Mouse (Mus musculus) limb, embryonic 15.5 days (tissue): ENCODE measurements at regions not wholly inside any gene's neighbourhood (a gene's known extent, or its start where the extent isn't known, plus 50 kb on each side); places are given as distances from the start of the nearest gene placed in this dataset.
A peak's percentile ranks its signal among the peaks of the same experiment; 100 is the strongest.

ENCODE experiments used
- ATAC-seq: fragments of 200-750 bp; cut with Nextera tagmentation; 2 replicates; pipeline ENCODE4 v1.8.0; 2017; ENCODE audit warnings: low read depth, moderate TSS enrichment; ENCODE audit not compliant: insufficient number of reproducible peaks, low FRiP score, low TSS enrichment
- H3K27ac ChIP-seq: fragments of 300-500 bp; sonication (generic); 2 replicates; pipeline ENCODE4 v1.5.1; 2015; ENCODE audit warnings: moderate library complexity, mild to moderate bottlenecking, inconsistent platforms
- H3K27me3 ChIP-seq: fragments of 300-500 bp; sonication (generic); 2 replicates; pipeline ENCODE4 v1.6.1; 2015; ENCODE audit warnings: inconsistent platforms
- H3K36me3 ChIP-seq: fragments of 300-500 bp; sonication (generic); 2 replicates; pipeline ENCODE4 v1.6.1; 2015; ENCODE audit warnings: inconsistent platforms
- H3K4me1 ChIP-seq: fragments of 300-500 bp; sonication (generic); 2 replicates; pipeline ENCODE4 v1.6.1; 2015; ENCODE audit warnings: inconsistent platforms
- H3K4me2 ChIP-seq: fragments of 300-500 bp; sonication (generic); 2 replicates; pipeline ENCODE4 v1.6.1; 2015; ENCODE audit warnings: mild to moderate bottlenecking, inconsistent platforms
- H3K4me3 ChIP-seq: fragments of 300-500 bp; sonication (generic); 2 replicates; pipeline ENCODE4 v1.5.1; 2015; ENCODE audit warnings: mild to moderate bottlenecking, inconsistent platforms
- H3K9ac ChIP-seq: fragments of 300-500 bp; sonication (generic); 2 replicates; pipeline ENCODE4 v1.6.1; 2015; ENCODE audit warnings: inconsistent platforms
- H3K9me3 ChIP-seq: fragments of 300-500 bp; sonication (generic); 2 replicates; pipeline ENCODE4 v1.6.1; 2016; ENCODE audit warnings: inconsistent platforms
- WGBS: fragments of 180-500 bp; shearing (Covaris S2); methylation state at CpG from one replicate; pipeline ENCODE4 v1.1.7; 2015; 5-methylcytosine and 5-hydroxymethylcytosine counted together

DNA sequence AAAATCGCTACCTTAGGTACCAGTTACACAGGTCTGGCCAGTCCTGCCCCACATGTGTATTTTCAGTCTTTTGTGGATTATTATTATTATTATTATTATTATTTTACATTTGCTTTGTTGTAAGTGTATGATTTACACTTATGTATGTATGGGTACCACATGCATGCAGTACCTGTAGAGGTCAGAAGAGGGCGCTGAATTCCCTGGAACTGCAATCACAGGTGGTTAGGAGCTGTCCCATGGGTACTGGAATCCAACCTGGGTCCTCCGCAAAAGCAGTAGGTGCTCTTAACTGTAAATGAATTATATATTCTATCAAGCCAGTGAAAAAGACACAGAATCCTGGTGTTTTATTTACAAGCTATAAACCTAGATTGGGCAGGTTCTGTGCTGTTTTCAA, 131.4 kb upstream of the Psmd7 start:
- no peak overlapping the region for H3K27ac ChIP-seq
- H3K9ac ChIP-seq = no peak overlapping the region
- no peak overlapping the region for H3K4me3 ChIP-seq
- no peaks in the 10 kb centered on the region for H3K4me1 ChIP-seq
- no peaks in the 10 kb centered on the region for H3K27me3 ChIP-seq
- 62% methylated on average over 3 of the region's 3 CpGs for WGBS
- ATAC-seq = no peak
- no peaks in the 10 kb centered on the region for H3K36me3 ChIP-seq
- no peak overlapping the region for H3K4me2 ChIP-seq
- no peaks in the 10 kb centered on the region for H3K9me3 ChIP-seq

DNA sequence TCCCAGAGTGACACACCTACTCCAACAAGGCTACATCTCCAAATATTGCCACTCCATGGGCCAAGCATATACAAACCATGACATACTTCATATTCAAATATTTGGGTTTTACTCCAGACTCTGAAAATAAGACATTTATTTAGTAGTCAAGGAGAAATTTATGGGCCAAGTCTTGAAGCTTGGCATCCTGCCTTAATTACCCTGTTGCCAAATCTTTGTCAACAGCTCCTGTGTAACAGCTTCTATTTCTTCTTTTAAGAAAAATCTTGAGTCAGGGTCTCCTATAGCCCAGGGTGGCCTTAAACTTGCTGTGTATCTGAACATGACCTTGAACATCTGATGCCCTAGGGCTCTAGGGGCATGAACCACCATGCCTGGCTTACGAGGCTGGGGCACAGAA, 138.5 kb upstream of the Psmd7 start:
- Histone ChIP-seq H3K9ac (no peak overlapping the region), H3K27ac (no peak overlapping the region), H3K36me3 (no peaks in the 10 kb centered on the region), H3K4me1 (no peaks in the 10 kb centered on the region), H3K4me2 (no peak overlapping the region), H3K4me3 (no peak overlapping the region), H3K27me3 (no peaks in the 10 kb centered on the region), H3K9me3 (no peaks in the 10 kb centered on the region)
- no peak for ATAC-seq
- 86% methylated on average over 1 of the region's 1 CpGs for WGBS

DNA sequence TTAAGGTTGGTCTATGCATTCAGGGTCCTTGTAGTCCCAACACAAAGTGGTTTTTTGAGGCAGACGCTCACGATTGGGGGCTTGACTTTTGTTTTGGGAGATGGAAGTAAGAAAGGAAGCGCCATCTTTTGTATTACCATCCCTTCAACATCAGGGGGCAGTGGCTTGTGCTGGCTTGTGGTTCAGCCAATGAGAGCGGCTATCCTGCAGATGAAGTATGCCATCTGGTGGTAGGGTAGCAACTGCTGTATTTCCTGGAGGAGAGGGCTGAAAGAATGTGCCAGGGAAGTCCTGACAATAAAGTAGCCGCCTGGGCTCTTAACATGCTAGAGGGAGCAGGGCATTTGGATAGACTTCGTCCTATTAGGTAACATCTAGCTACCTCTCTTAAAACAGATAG, 139.0 kb upstream of the Psmd7 start:
- no peak overlapping the region for H3K4me3 ChIP-seq
- no peaks in the 10 kb centered on the region for H3K4me1 ChIP-seq
- H3K27me3 ChIP-seq = no peaks in the 10 kb centered on the region
- H3K9me3 ChIP-seq = no peaks in the 10 kb centered on the region
- ATAC-seq = no peak
- H3K27ac ChIP-seq = no peak overlapping the region
- WGBS = 93% methylated on average over 6 of the region's 6 CpGs
- H3K4me2 ChIP-seq = no peak overlapping the region
- no peaks in the 10 kb centered on the region for H3K36me3 ChIP-seq
- H3K9ac ChIP-seq = no peak overlapping the region

DNA sequence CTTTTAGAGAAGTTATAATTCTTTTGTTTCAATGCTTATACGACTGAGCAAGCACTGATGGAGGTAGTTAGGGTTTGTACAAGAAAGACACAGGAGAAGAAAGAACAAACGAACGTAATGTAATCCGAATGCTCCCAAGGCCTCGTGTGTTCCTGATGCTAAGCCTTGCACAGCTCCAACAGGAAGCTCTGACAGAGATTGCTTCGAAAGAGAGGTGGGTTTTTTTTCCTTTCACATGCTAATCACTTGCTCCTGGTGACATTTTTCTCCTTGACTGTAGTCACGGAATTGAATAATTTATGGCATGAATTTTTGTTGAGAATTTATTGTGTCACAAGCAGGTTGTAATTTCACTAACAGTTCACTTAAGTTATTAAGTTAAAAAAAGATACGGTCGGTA, 150.8 kb upstream of the Psmd7 start:
- no peaks in the 10 kb centered on the region for H3K36me3 ChIP-seq
- H3K4me3 ChIP-seq = no peak overlapping the region
- no peak overlapping the region for H3K4me2 ChIP-seq
- H3K27ac ChIP-seq = no peak overlapping the region
- H3K9me3 ChIP-seq = no peaks in the 10 kb centered on the region
- H3K9ac ChIP-seq = no peak overlapping the region
- H3K4me1 ChIP-seq = no peaks in the 10 kb centered on the region
- ATAC-seq = no peak
- no peaks in the 10 kb centered on the region for H3K27me3 ChIP-seq
- WGBS = 42% methylated on average over 9 of the region's 9 CpGs

DNA sequence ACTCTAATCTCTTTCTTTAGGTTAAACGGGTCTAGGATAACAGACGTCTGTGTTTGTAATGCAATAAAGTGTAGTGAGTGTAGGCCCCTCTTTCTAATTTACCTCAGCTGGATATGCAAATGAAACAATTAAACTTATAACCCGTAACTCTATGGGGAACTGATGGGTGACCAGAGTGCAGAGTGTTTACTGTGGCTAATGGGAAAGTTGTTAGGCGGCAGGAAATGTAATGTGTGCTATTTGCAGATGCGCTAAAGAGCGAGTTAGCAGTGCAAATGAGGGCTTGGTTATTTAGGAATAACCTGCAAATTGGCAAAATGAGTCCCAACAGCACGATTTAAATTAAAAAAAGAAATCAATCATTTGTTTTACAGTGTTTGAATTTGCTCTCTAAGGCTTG, 168.8 kb upstream of the Psmd7 start:
- Histone ChIP-seq H3K9me3 (no peaks in the 10 kb centered on the region), H3K27me3 (no peaks in the 10 kb centered on the region), H3K27ac (no peak overlapping the region), H3K4me1 (no peaks in the 10 kb centered on the region), H3K36me3 (no peaks in the 10 kb centered on the region), H3K4me3 (no peak overlapping the region), H3K4me2 (no peak overlapping the region), H3K9ac (no peak overlapping the region)
- 60% methylated on average over 7 of the region's 7 CpGs for WGBS
- no peak for ATAC-seq

DNA sequence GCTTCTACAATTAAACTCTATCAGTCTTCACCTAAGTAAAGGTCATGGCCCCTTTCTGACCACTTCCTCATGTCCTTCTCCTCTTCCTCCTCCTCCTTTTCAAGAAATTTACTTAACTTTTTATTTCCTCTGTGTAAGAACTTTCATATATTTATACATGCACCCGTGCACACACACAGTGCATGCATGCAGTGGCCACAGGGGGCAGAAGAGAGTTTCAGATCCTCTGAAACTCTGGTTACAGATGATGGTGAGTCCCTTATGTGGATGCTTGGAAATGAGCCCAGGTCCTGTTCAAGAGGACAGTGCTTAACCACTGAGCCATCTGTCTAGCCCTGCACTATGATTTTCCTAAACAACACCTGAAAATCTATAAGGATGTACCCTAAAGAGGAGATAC, 170.4 kb upstream of the Psmd7 start:
- H3K27me3 ChIP-seq = no peaks in the 10 kb centered on the region
- H3K9ac ChIP-seq = no peak overlapping the region
- no peaks in the 10 kb centered on the region for H3K4me1 ChIP-seq
- no peak overlapping the region for H3K4me2 ChIP-seq
- H3K9me3 ChIP-seq = no peaks in the 10 kb centered on the region
- no peak for ATAC-seq
- no peaks in the 10 kb centered on the region for H3K36me3 ChIP-seq
- 81% methylated on average over 1 of the region's 1 CpGs for WGBS
- no peak overlapping the region for H3K27ac ChIP-seq
- no peak overlapping the region for H3K4me3 ChIP-seq

DNA sequence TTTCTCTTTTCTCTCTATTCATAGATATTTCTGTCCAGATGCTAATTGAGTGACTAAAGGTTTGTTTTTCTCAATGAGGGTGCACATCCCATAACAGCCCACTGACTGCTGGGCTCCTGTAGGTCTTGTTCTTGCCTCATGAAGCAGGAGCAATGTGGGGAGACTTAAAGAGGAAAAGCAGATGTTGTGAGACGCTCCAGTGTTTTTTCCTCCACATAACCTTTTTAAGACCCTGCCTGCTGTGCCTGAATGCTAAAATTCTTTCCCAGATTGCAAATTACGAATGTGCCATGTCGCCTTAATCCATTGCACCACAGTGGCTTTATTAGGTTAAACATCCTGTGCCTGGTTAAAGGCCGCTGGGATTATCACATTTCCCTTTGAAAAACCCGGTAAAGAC, 165.5 kb upstream of the Zfhx3 start:
- H3K36me3 ChIP-seq = no peaks in the 10 kb centered on the region
- no peak overlapping the region for H3K27ac ChIP-seq
- H3K4me2 ChIP-seq = no peak overlapping the region
- H3K27me3 ChIP-seq = no peaks in the 10 kb centered on the region
- ATAC-seq = no peak
- no peak overlapping the region for H3K4me3 ChIP-seq
- H3K9me3 ChIP-seq = no peaks in the 10 kb centered on the region
- 12% methylated on average over 5 of the region's 5 CpGs for WGBS
- peaks cover 7% of the 10 kb centered on the region; the same call in 1 of the 2 replicates for H3K4me1 ChIP-seq
- H3K9ac ChIP-seq = no peak overlapping the region

DNA sequence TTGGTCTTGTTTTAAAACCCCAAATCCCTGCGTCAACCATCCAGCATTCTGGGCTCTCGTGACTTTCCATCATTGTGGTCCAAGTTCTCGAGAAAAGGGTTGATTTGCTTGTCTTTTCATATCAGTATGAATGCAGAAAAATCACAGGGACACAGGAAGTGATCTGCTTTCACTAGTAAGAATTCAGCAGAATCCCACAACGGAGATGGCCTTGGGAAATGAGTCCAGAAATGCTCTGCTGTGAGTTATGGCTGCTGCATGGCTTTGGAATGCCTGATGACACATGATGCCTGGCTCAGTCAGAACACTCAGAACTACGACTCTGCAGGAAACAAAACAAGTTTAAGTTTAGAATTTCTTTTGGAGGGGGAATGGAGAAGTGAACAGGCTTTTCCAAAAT, 156.7 kb upstream of the Zfhx3 start:
- Histone ChIP-seq H3K27me3 (no peaks in the 10 kb centered on the region), H3K4me1 (no peaks in the 10 kb centered on the region), H3K4me2 (no peak overlapping the region), H3K9ac (no peak overlapping the region), H3K36me3 (no peaks in the 10 kb centered on the region), H3K27ac (no peak overlapping the region), H3K4me3 (no peak overlapping the region), H3K9me3 (no peaks in the 10 kb centered on the region)
- WGBS = 53% methylated on average over 5 of the region's 5 CpGs
- no peak for ATAC-seq

DNA sequence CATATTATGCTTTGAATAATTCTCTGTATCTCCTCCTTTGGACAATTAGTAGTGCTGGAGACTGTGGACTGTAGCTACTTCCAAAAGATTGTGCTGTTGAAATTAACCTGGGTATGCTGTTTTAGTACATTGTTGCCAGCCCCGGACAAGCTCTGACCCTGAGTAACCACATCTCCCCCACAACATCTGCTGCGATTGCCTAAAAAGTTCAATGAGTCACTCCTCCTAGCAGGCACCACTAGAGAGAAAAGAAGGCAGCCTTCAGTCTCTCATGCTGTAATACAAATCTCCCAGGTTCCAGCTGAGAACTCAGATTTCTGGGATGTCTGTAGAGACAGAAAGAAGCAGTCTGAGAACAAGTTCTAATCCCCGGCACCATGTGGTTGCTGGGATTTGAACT, 150.2 kb upstream of the Zfhx3 start:
- Histone ChIP-seq H3K36me3 (no peaks in the 10 kb centered on the region), H3K27me3 (no peaks in the 10 kb centered on the region), H3K4me2 (no peak overlapping the region), H3K9me3 (no peaks in the 10 kb centered on the region), H3K4me1 (no peaks in the 10 kb centered on the region), H3K9ac (no peak overlapping the region), H3K27ac (no peak overlapping the region), H3K4me3 (no peak overlapping the region)
- ATAC-seq = no peak
- 87% methylated on average over 3 of the region's 3 CpGs for WGBS

DNA sequence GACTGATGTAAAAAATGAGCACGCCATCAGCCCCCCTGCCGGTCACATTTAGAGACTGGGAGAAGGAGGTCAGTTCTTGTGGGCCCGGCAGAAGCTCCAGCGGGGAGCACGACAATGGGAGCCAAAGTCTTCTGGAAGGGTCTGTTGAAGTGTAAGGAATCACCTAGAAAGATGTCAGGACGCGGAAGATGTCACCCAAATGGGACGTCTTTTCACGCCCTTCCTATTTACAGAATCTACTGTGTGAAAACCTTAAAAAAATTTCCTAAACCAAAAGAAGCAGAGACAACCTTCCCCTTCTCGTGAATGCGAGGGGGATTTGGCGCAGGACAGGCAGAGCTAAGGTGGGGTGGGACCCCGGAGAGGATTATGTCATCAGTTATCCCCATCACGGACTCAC, 127.5 kb upstream of the Zfhx3 start:
- WGBS = 57% methylated on average over 14 of the region's 14 CpGs
- no peak for ATAC-seq
- 0 out of 2 replicates have a peak overlapping the region, but pooled peaks have one; percentile 4 for H3K9ac ChIP-seq
- no peaks in the 10 kb centered on the region for H3K9me3 ChIP-seq
- H3K27me3 ChIP-seq = no peaks in the 10 kb centered on the region
- H3K27ac ChIP-seq = peak overlapping the region; percentile 18; the same call in 1 of the 2 replicates
- no peak overlapping the region for H3K4me2 ChIP-seq
- H3K4me3 ChIP-seq = no peak overlapping the region
- no peaks in the 10 kb centered on the region for H3K36me3 ChIP-seq
- peaks cover 20% of the 10 kb centered on the region for H3K4me1 ChIP-seq

DNA sequence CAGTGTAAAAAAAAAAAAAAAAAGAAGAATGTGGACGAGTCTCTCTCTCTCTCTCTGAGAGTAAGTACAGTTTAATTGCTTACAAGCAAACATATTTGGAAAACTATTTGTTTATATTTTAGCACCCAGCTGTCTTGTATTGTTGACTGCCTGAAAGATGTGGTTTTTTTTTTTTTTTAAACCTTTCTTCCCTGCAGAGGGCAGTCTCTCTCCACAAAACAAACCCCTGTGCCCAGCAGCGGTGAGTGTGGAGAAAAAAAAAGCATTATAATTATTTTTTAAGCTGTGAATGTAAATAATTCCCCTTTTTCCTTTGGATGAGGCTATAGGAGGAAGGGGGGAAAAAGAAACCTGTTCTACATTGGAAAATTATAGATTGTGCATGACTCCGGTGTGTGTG, 126.7 kb upstream of the Zfhx3 start:
- no peak overlapping the region for H3K9ac ChIP-seq
- H3K27ac ChIP-seq = no peak overlapping the region
- H3K27me3 ChIP-seq = no peaks in the 10 kb centered on the region
- WGBS = 17% methylated on average over 3 of the region's 3 CpGs
- no peak overlapping the region for H3K4me3 ChIP-seq
- H3K36me3 ChIP-seq = no peaks in the 10 kb centered on the region
- H3K4me1 ChIP-seq = peaks cover 24% of the 10 kb centered on the region
- no peaks in the 10 kb centered on the region for H3K9me3 ChIP-seq
- H3K4me2 ChIP-seq = no peak overlapping the region
- ATAC-seq = no peak

DNA sequence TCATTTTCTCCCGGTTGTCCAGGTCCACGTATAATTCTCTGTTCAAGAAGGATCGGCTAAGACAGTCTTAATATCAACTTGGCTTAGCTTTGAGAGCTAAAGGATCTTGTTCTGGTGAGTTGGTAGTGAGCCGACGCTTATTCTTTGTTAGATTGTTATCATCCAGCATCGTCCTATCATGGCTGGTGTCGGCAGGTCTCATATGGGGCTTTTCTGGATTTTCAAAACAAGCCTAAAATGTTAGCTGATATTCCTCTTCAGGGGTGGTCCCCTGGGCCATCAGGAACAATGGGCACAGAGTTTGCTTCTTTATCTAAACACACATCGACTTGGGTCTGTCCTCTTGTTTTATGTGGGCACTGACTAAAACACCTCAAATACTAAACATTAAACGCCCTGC, 124.6 kb upstream of the Zfhx3 start:
- H3K9me3 ChIP-seq = no peaks in the 10 kb centered on the region
- H3K27ac ChIP-seq = no peak overlapping the region
- peaks cover 30% of the 10 kb centered on the region for H3K4me1 ChIP-seq
- H3K4me3 ChIP-seq = no peak overlapping the region
- no peak overlapping the region for H3K9ac ChIP-seq
- no peaks in the 10 kb centered on the region for H3K36me3 ChIP-seq
- H3K4me2 ChIP-seq = no peak overlapping the region
- no peaks in the 10 kb centered on the region for H3K27me3 ChIP-seq
- 75% methylated on average over 9 of the region's 9 CpGs for WGBS
- no peak for ATAC-seq

DNA sequence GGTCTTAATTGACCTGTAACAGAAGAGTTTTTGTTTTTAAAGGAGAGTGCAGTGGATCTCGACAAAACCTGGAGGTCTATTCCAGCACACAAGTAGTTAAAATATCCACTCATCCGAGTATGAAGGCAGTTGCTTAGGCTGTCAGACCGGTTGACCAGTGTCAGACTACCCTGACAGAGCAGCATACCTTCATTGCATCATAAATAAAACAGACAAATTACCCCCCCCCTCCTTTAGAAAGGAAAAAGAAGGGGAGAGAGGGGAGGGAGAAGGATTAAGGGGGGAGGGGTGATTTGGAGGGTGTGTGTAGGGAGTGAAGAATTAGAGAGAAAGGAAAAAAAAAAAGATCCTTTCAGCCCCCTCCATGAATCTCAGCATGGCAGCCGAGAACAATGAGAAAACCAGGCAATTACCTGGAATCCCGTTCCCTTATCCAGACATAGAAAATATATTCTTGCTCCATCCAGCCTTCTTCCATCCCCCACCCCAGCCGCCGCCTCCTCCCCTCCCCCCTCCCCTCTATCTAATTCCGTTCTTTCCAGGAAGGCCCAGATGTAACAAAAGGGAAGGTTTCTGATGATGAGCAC, 122.2 kb upstream of the Zfhx3 start:
- no peak overlapping the region for H3K9ac ChIP-seq
- ATAC-seq = no peak
- no peak overlapping the region for H3K27ac ChIP-seq
- no peaks in the 10 kb centered on the region for H3K36me3 ChIP-seq
- H3K4me3 ChIP-seq = no peak overlapping the region
- H3K4me2 ChIP-seq = no peak overlapping the region
- H3K4me1 ChIP-seq = peaks cover 33% of the 10 kb centered on the region
- no peaks in the 10 kb centered on the region for H3K9me3 ChIP-seq
- 9% methylated on average over 8 of the region's 8 CpGs for WGBS
- H3K27me3 ChIP-seq = no peaks in the 10 kb centered on the region
